In the genomic region with DNA sequence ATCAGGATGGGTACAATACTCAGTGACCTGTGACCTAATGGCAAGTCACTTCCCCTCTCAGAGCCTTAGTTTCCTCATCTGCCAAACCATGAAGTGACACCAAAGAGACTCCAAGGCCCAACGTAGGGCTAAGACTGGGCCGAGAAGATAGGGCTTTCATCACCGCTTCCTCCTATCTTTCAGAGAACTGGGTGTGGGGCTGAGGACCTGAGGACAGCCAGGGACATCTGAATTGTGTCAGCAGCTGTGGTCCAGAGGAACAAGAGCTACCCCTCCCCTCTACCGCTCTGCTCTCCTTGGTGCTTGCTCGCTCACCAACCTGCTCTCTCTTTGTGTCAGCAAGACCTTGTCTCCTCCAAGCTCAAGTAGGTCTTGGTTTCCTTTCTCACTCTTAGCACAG, we compare ENCODE assay signal across 14 mouse cellular contexts. TPM values are rescaled to one million over a fixed set of nuclear protein-coding genes. Genes with fewer than 3 reads are reported as not detected.
DNase-seq lines count a peak whose midpoint lies in the region; ATAC-seq and TF ChIP-seq lines count a peak whose summit lies in the region.
"Had no signal": no experiment of that assay in that cellular context is flagged by ENCODE, and none has a peak within 500 bp of the region (broad histone marks: within the 10 kb centered on the region; RNA-seq: fewer than 3 reads in every experiment).

No protein-coding gene starts in this region.

- no peaks in the 10 kb centered on the region for H3K9me3 ChIP-seq in lung, postnatal 0 days (ENCODE audit: low read length)
- H3K9me3 ChIP-seq in MEL (replicated peaks; ENCODE audit: insufficient read depth, low read length) = no peaks in the 10 kb centered on the region
- H3K9me3 ChIP-seq in liver, embryonic 15.5 days (replicated peaks) = no peaks in the 10 kb centered on the region
- H3K9me3 ChIP-seq in intestine, embryonic 15.5 days = no peaks in the 10 kb centered on the region
- H3K9me3 ChIP-seq: hindbrain, embryonic 10.5 days; midbrain, embryonic 12.5 days; neural tube, embryonic 13.5 days had no signal

- 82% methylated on average over 5 of the region's 5 CpGs for WGBS in lung, postnatal 0 days
- 34% methylated on average over 5 of the region's 5 CpGs for WGBS in liver, embryonic 15.5 days (ENCODE audit: insufficient replicate concordance)
- WGBS in intestine, embryonic 15.5 days = 94% methylated on average over 5 of the region's 5 CpGs

- no peak overlapping the region for H3K4me3 ChIP-seq in lung, postnatal 0 days (ENCODE audit: low read depth, low read length)
- H3K4me3 ChIP-seq in MEL (ENCODE audit: control insufficient read depth in 1 of 2, insufficient read depth in 1 of 2, low read depth in 2 of 2, low read length in 2 of 2) = no peak overlapping the region
- H3K4me3 ChIP-seq in liver, embryonic 15.5 days (replicated peaks) = no peak overlapping the region
- no peak overlapping the region for H3K4me3 ChIP-seq in intestine, embryonic 15.5 days (replicated peaks)
- H3K4me3 ChIP-seq: hindbrain, embryonic 10.5 days; midbrain, embryonic 12.5 days; neural tube, embryonic 13.5 days had no signal

- peak; percentile 45 for DNase-seq in lung, postnatal 0 days (ENCODE audit: low spot score)
- no peak for DNase-seq in lung, postnatal 14 days
- peak; percentile 60 for DNase-seq in MEL (ENCODE audit: low read depth, low spot score)
- peak; percentile 54 for DNase-seq in naive thymus-derived CD4-positive, alpha-beta T cell, adult 2 months (ENCODE audit: low read depth)
- no peak for DNase-seq in adrenal gland, adult 18-20 months (ENCODE audit: low spot score in 2 of 2)
- DNase-seq in layer of hippocampus, adult 8-10 months (ENCODE audit: low spot score in 2 of 2) = no peak
- DNase-seq: cerebellum, adult 2 months; kidney, adult 9 months had no signal

- no peak for TF ChIP-seq RAD21 in MEL (IDR thresholded peaks at IDR 0.05; ENCODE audit: low read depth, low read length)

- no peak for TF ChIP-seq EP300 in lung, postnatal 0 days (IDR thresholded peaks at IDR 0.05)
- peak; percentile 50 to 60; a peak in 2 of 4 replicates for TF ChIP-seq EP300 in MEL (IDR thresholded peaks at IDR 0.05; ENCODE audit: low read depth in 1 of 2, low read length in 2 of 2)

- H3K4me1 ChIP-seq in lung, postnatal 0 days (ENCODE audit: insufficient read depth, low read depth, low read length) = no peaks in the 10 kb centered on the region
- H3K4me1 ChIP-seq in MEL (ENCODE audit: control insufficient read depth in 1 of 2, insufficient read depth in 2 of 2, low read length in 2 of 2) = peaks cover 11 to 16% of the 10 kb centered on the region in 2 experiments
- H3K4me1 ChIP-seq in liver, embryonic 15.5 days (replicated peaks) = peaks cover 17% of the 10 kb centered on the region; the same call in 1 of the 2 replicates
- H3K4me1 ChIP-seq in intestine, embryonic 15.5 days (replicated peaks) = peaks cover 9% of the 10 kb centered on the region; the same call in 1 of the 2 replicates
- H3K4me1 ChIP-seq: hindbrain, embryonic 10.5 days; midbrain, embryonic 12.5 days; neural tube, embryonic 13.5 days had no signal

- ATAC-seq in lung, postnatal 0 days = peak; percentile 37; the same call in 1 of the 2 replicates
- peak; percentile 43 for ATAC-seq in liver, embryonic 15.5 days (ENCODE audit: insufficient read depth)
- no peak for ATAC-seq in intestine, embryonic 15.5 days

- no peak for TF ChIP-seq POLR2A in MEL (IDR thresholded peaks at IDR 0.05; ENCODE audit: control insufficient read depth in 1 of 2, insufficient read depth in 1 of 2, low read depth in 1 of 2, low read length in 2 of 2, poor library complexity in 1 of 2)

- no peak overlapping the region for H3K27ac ChIP-seq in lung, postnatal 0 days (ENCODE audit: low read length)
- H3K27ac ChIP-seq in MEL (ENCODE audit: control insufficient read depth, low read depth, low read length) = peak overlapping the region; percentile 26; the same call in 1 of the 2 replicates
- H3K27ac ChIP-seq in liver, embryonic 15.5 days (replicated peaks) = no peak overlapping the region
- no peak overlapping the region for H3K27ac ChIP-seq in intestine, embryonic 15.5 days
- H3K27ac ChIP-seq: hindbrain, embryonic 10.5 days; midbrain, embryonic 12.5 days; neural tube, embryonic 13.5 days; stomach, postnatal 0 days had no signal

- H3K36me3 ChIP-seq in lung, postnatal 0 days (ENCODE audit: insufficient read depth, low read length) = no peaks in the 10 kb centered on the region
- peaks cover 2 to 12% of the 10 kb centered on the region in 2 experiments for H3K36me3 ChIP-seq in MEL (ENCODE audit: control insufficient read depth in 1 of 2, insufficient read depth in 2 of 2, low read length in 2 of 2)
- no peaks in the 10 kb centered on the region for H3K36me3 ChIP-seq in liver, embryonic 15.5 days (replicated peaks)
- H3K36me3 ChIP-seq in intestine, embryonic 15.5 days = no peaks in the 10 kb centered on the region
- H3K36me3 ChIP-seq: hindbrain, embryonic 10.5 days; midbrain, embryonic 12.5 days; neural tube, embryonic 13.5 days had no signal

- H3K79me2 ChIP-seq in MEL (ENCODE audit: control insufficient read depth, insufficient read depth, low read length, poor library complexity) = peaks cover 7% of the 10 kb centered on the region; the same call in 1 of the 2 replicates

- H3K27me3 ChIP-seq in lung, postnatal 0 days (replicated peaks; ENCODE audit: insufficient read depth, low read length) = no peaks in the 10 kb centered on the region
- no peaks in the 10 kb centered on the region for H3K27me3 ChIP-seq in MEL (ENCODE audit: control insufficient read depth in 1 of 2, insufficient read depth in 2 of 2, low read length in 2 of 2)
- no peaks in the 10 kb centered on the region for H3K27me3 ChIP-seq in liver, embryonic 15.5 days
- no peaks in the 10 kb centered on the region for H3K27me3 ChIP-seq in intestine, embryonic 15.5 days (replicated peaks)
- H3K27me3 ChIP-seq: midbrain, embryonic 12.5 days; neural tube, embryonic 13.5 days had no signal

- H3K4me2 ChIP-seq in lung, postnatal 0 days (replicated peaks; ENCODE audit: low read depth, low read length) = no peak overlapping the region
- H3K4me2 ChIP-seq in liver, embryonic 15.5 days = no peak overlapping the region
- H3K4me2 ChIP-seq in intestine, embryonic 15.5 days (replicated peaks) = no peak overlapping the region
- H3K4me2 ChIP-seq: midbrain, embryonic 12.5 days; neural tube, embryonic 13.5 days had no signal

- no peak overlapping the region for H3K9ac ChIP-seq in lung, postnatal 0 days (replicated peaks; ENCODE audit: low read depth)
- H3K9ac ChIP-seq in MEL (ENCODE audit: control insufficient read depth, low read depth, low read length, poor library complexity, severe bottlenecking) = no peak overlapping the region
- H3K9ac ChIP-seq in liver, embryonic 15.5 days = no peak overlapping the region
- H3K9ac ChIP-seq in intestine, embryonic 15.5 days = no peak overlapping the region
- H3K9ac ChIP-seq: midbrain, embryonic 12.5 days; neural tube, embryonic 13.5 days had no signal

- no peak for TF ChIP-seq CTCF in lung, postnatal 0 days (IDR thresholded peaks at IDR 0.05)
- TF ChIP-seq CTCF in MEL (IDR thresholded peaks at IDR 0.05 in 2 of 3, conservative IDR thresholded peaks at IDR 0.05 in 1 of 3; ENCODE audit: control insufficient read depth in 1 of 3, insufficient read depth in 1 of 3, low read depth in 2 of 3, low read length in 3 of 3, poor library complexity in 1 of 3, severe bottlenecking in 1 of 3) = no peak

TF ChIP-seq in MEL, 35 proteins besides CTCF, POLR2A, EP300 and RAD21 (continues in another document):
- TF ChIP-seq HCFC1 (IDR thresholded peaks at IDR 0.05; ENCODE audit: low read depth, low read length) = no peak
- 0 out of 2 replicates have a peak, but pooled peaks have one; percentile 29 for TF ChIP-seq SIN3A (IDR thresholded peaks at IDR 0.05; ENCODE audit: low read length)
- no peak for TF ChIP-seq ZMIZ1 (IDR thresholded peaks at IDR 0.05; ENCODE audit: low read depth, low read length)
- TF ChIP-seq SMC3 (IDR thresholded peaks at IDR 0.05; ENCODE audit: low read depth, low read length) = no peak
- TF ChIP-seq RCOR1 (IDR thresholded peaks at IDR 0.05; ENCODE audit: low read depth, low read length) = no peak
- no peak for TF ChIP-seq BHLHE40 (IDR thresholded peaks at IDR 0.05; ENCODE audit: borderline replicate concordance, low read depth, low read length)
- no peak for TF ChIP-seq MYB (IDR thresholded peaks at IDR 0.05; ENCODE audit: low read depth, low read length)
- TF ChIP-seq ZC3H11A (IDR thresholded peaks at IDR 0.05; ENCODE audit: low read depth, low read length) = no peak

RNA-seq across cellular contexts. Expression of a gene that starts 35.7 kb away (rescaled TPM):
- 36.3 and 42.5 TPM in 2 replicates for polyA plus RNA-seq in lung, postnatal 0 days (2015; fragmentation: Nextera tagmentation; extraction: Ambion mirVana)
- 29.3 and 31.0 TPM in 2 replicates for total RNA-seq in MEL (2012; rRNA removed)
- polyA plus RNA-seq in MEL (2012; ENCODE audit: insufficient read depth in 1 of 2, insufficient read length in 2 of 2, low read depth in 1 of 2, low replicate concordance in 2 of 2, missing spikeins in 1 of 2) = 10 to 100 TPM in 1 of 2 experiments, not detected in 1; 43.6 TPM
- 26.0 and 28.1 TPM in 2 replicates for polyA plus RNA-seq in liver, embryonic 15.5 days (2015; fragmentation: Nextera tagmentation; extraction: Ambion mirVana)
- total RNA-seq in adrenal gland, adult 18-20 months (2021) = 10 to 100 TPM; 33.7 to 40.4 TPM
- 10 to 100 TPM; 40.0 to 50.0 (median 46.8) TPM for total RNA-seq in layer of hippocampus, adult 8-10 months (2022)
- 53.0 and 55.1 TPM in 2 replicates for polyA plus RNA-seq in intestine, embryonic 15.5 days (2015; fragmentation: Nextera tagmentation; extraction: Ambion mirVana)

RNA-seq across cellular contexts. Expression of a gene that starts 50.5 kb away (rescaled TPM):
- 3.4 and 4.7 TPM in 2 replicates for polyA plus RNA-seq in lung, postnatal 0 days (2015; fragmentation: Nextera tagmentation; extraction: Ambion mirVana)
- total RNA-seq in MEL (2012; rRNA removed) = 7.9 and 8.6 TPM in 2 replicates
- 10 to 100 TPM in 1 of 2 experiments, not detected in 1; 11.8 TPM for polyA plus RNA-seq in MEL (2012; ENCODE audit: insufficient read depth in 1 of 2, insufficient read length in 2 of 2, low read depth in 1 of 2, low replicate concordance in 2 of 2, missing spikeins in 1 of 2)
- 16.6 and 18.3 TPM in 2 replicates for polyA plus RNA-seq in liver, embryonic 15.5 days (2015; fragmentation: Nextera tagmentation; extraction: Ambion mirVana)
- total RNA-seq in adrenal gland, adult 18-20 months (2021) = 1 to 10 TPM; 5.5 to 7.1 TPM
- total RNA-seq in layer of hippocampus, adult 8-10 months (2022) = 10 to 100 TPM; 13.5 to 17.6 (median 14.6) TPM
- 3.5 and 4.1 TPM in 2 replicates for polyA plus RNA-seq in intestine, embryonic 15.5 days (2015; fragmentation: Nextera tagmentation; extraction: Ambion mirVana)

RNA-seq across cellular contexts. Expression of a gene that starts 56.4 kb away (rescaled TPM):
- 7.5 and 8.3 TPM in 2 replicates for polyA plus RNA-seq in lung, postnatal 0 days (2015; fragmentation: Nextera tagmentation; extraction: Ambion mirVana)
- 14.2 and 14.8 TPM in 2 replicates for total RNA-seq in MEL (2012; rRNA removed)
- 10 to 100 TPM in 1 of 2 experiments, not detected in 1; 28.8 TPM for polyA plus RNA-seq in MEL (2012; ENCODE audit: insufficient read depth in 1 of 2, insufficient read length in 2 of 2, low read depth in 1 of 2, low replicate concordance in 2 of 2, missing spikeins in 1 of 2)
- polyA plus RNA-seq in liver, embryonic 15.5 days (2015; fragmentation: Nextera tagmentation; extraction: Ambion mirVana) = 6.1 and 6.7 TPM in 2 replicates
- total RNA-seq in adrenal gland, adult 18-20 months (2021) = 10 to 100 TPM; 11.4 to 11.6 TPM
- 10 to 100 TPM; 17.6 to 21.5 (median 18.6) TPM for total RNA-seq in layer of hippocampus, adult 8-10 months (2022)
- 2.8 and 3.1 TPM in 2 replicates for polyA plus RNA-seq in intestine, embryonic 15.5 days (2015; fragmentation: Nextera tagmentation; extraction: Ambion mirVana)

Comparison
In these comparisons a context has a peak if more than half of its experiments do, and no peak if none do; other contexts are left out.
1. DNase-seq: peak in lung, postnatal 0 days (single experiment), MEL (single experiment) and naive thymus-derived CD4-positive, alpha-beta T cell, adult 2 months (single experiment); none in lung, postnatal 14 days (single experiment), adrenal gland, adult 18-20 months (0 of 2) and layer of hippocampus, adult 8-10 months (0 of 2).